Mouse (Mus musculus) kidney, postnatal 25 days (tissue): ENCODE measurements around the gene Zfp385b.

Source experiments
- DNase-seq, 2 experiments: peaks; one replicate each; pipeline ENCODE4 v3.0.0; 2021; ENCODE audit warnings: mixed read lengths in 2 of 2

Gene Zfp385b

GRCm38 (mm10) chr2:77703080-77703479, 116.4 kb downstream of the Zfp385b start:
- DNase-seq = no peak

- DNase-seq = no peak
Measured at GRCm38 (mm10) chr2:77691174-77691573, 128.3 kb downstream of the Zfp385b start.

GRCm38 (mm10) chr2:77690316-77690715, 129.1 kb downstream of the Zfp385b start:
- no peak for DNase-seq

GRCm38 (mm10) chr2:77688651-77689050, 130.8 kb downstream of the Zfp385b start:
- DNase-seq = peak; percentile 16 to 44

- no peak for DNase-seq
Measured at GRCm38 (mm10) chr2:77684088-77684487, 135.4 kb downstream of the Zfp385b start.

- no peak for DNase-seq
Measured at GRCm38 (mm10) chr2:77682205-77682604, 137.2 kb downstream of the Zfp385b start.

- peak; percentile 52 to 75 for DNase-seq
Measured at GRCm38 (mm10) chr2:77681741-77682140, 137.7 kb downstream of the Zfp385b start.

- no peak for DNase-seq
Measured at GRCm38 (mm10) chr2:77673770-77674169, 145.7 kb downstream of the Zfp385b start.

- DNase-seq = no peak
Measured at GRCm38 (mm10) chr2:77672215-77672905, 147.1 kb downstream of the Zfp385b start.

GRCm38 (mm10) chr2:77662171-77662570, 157.3 kb downstream of the Zfp385b start:
- no peak for DNase-seq

- no peak for DNase-seq
Measured at GRCm38 (mm10) chr2:77653686-77654085, 165.8 kb downstream of the Zfp385b start.

GRCm38 (mm10) chr2:77641521-77642170, 177.8 kb downstream of the Zfp385b start:
- no peak for DNase-seq

GRCm38 (mm10) chr2:77639993-77640392, 179.4 kb downstream of the Zfp385b start:
- DNase-seq = no peak

- DNase-seq = no peak
Measured at GRCm38 (mm10) chr2:77631606-77632005, 187.8 kb downstream of the Zfp385b start.

GRCm38 (mm10) chr2:77627622-77628231, 191.7 kb downstream of the Zfp385b start:
- DNase-seq = no peak

- DNase-seq = no peak
Measured at GRCm38 (mm10) chr2:77618686-77619085, 200.8 kb downstream of the Zfp385b start.

- DNase-seq = no peak
Measured at GRCm38 (mm10) chr2:77610303-77610991, 209.0 kb downstream of the Zfp385b start.

GRCm38 (mm10) chr2:77609452-77609851, 210.0 kb downstream of the Zfp385b start:
- no peak for DNase-seq

- DNase-seq = no peak
Measured at GRCm38 (mm10) chr2:77608666-77609065, 210.8 kb downstream of the Zfp385b start.

- DNase-seq = no peak
Measured at GRCm38 (mm10) chr2:77593461-77593860, 226.0 kb downstream of the Zfp385b start.

GRCm38 (mm10) chr2:77592525-77592924, 226.9 kb downstream of the Zfp385b start:
- DNase-seq = no peak

- DNase-seq = peak in 1 of 2 experiments; percentile 37
Measured at GRCm38 (mm10) chr2:77589205-77589901, 230.1 kb downstream of the Zfp385b start.

GRCm38 (mm10) chr2:77587387-77587786, 232.1 kb downstream of the Zfp385b start:
- no peak for DNase-seq
